ENCODE assay signal across 14 mouse cellular contexts in genomic region chr8:120744448-120744847, GRCm38 (mm10). TPM values are rescaled to one million over a fixed set of nuclear protein-coding genes. Genes with fewer than 3 reads are reported as not detected.
A peak's percentile ranks its signal among the peaks of the same experiment; 100 is the strongest.
DNase-seq lines count a peak whose midpoint lies in the region; ATAC-seq and TF ChIP-seq lines count a peak whose summit lies in the region.
"Had no signal": no experiment of that assay in that cellular context is flagged by ENCODE, and none has a peak within 500 bp of the region (broad histone marks: within the 10 kb centered on the region; RNA-seq: fewer than 3 reads in every experiment).

No protein-coding gene starts in this region.

- H3K9ac ChIP-seq in forebrain, embryonic 15.5 days (replicated peaks), result no peak overlapping the region
- no peak overlapping the region for H3K9ac ChIP-seq in liver, adult 2 months (ENCODE audit: low read depth, low read length)
- no peak overlapping the region for H3K9ac ChIP-seq in liver, postnatal 0 days (replicated peaks)
- H3K9ac ChIP-seq: embryonic facial prominence, embryonic 12.5 days; forebrain, embryonic 12.5 days; limb, embryonic 13.5 days had no signal

- H3K9me3 ChIP-seq in forebrain, embryonic 10.5 days, result no peaks in the 10 kb centered on the region; the same call in 1 of the 2 replicates
- H3K9me3 ChIP-seq in forebrain, embryonic 15.5 days, result no peaks in the 10 kb centered on the region
- no peaks in the 10 kb centered on the region for H3K9me3 ChIP-seq in liver, postnatal 0 days (ENCODE audit: low read length)
- H3K9me3 ChIP-seq: embryonic facial prominence, embryonic 12.5 days; forebrain, embryonic 12.5 days; heart, embryonic 13.5 days; limb, embryonic 13.5 days; midbrain, embryonic 10.5 days had no signal

- no peaks in the 10 kb centered on the region for H3K36me3 ChIP-seq in forebrain, embryonic 10.5 days (replicated peaks)
- H3K36me3 ChIP-seq in forebrain, embryonic 15.5 days, result no peaks in the 10 kb centered on the region
- no peaks in the 10 kb centered on the region for H3K36me3 ChIP-seq in liver, adult 2 months (ENCODE audit: control insufficient read depth, insufficient read depth, low read length)
- peaks cover 13% of the 10 kb centered on the region for H3K36me3 ChIP-seq in liver, postnatal 0 days (replicated peaks; ENCODE audit: insufficient read depth, low read length)
- H3K36me3 ChIP-seq: embryonic facial prominence, embryonic 12.5 days; forebrain, embryonic 12.5 days; heart, embryonic 13.5 days; limb, embryonic 13.5 days had no signal

- 61% methylated on average over 5 of the region's 5 CpGs for WGBS in forebrain, embryonic 10.5 days
- 58% methylated on average over 5 of the region's 5 CpGs for WGBS in forebrain, embryonic 15.5 days
- WGBS in liver, adult 2 months, result 79% methylated on average over 5 of the region's 5 CpGs
- WGBS in bone marrow, adult 2 months, result 69% methylated on average over 5 of the region's 5 CpGs
- 56% methylated on average over 5 of the region's 5 CpGs for WGBS in liver, postnatal 0 days (ENCODE audit: insufficient replicate concordance)

- H3K27ac ChIP-seq in forebrain, embryonic 10.5 days, result peak overlapping the region; percentile 58
- H3K27ac ChIP-seq in forebrain, embryonic 15.5 days (replicated peaks), result no peak overlapping the region
- peak overlapping the region; percentile 66 for H3K27ac ChIP-seq in liver, adult 2 months (replicated peaks; ENCODE audit: insufficient read depth, low read depth, low read length)
- H3K27ac ChIP-seq in bone marrow, adult 2 months (ENCODE audit: control insufficient read depth, insufficient read depth, low read depth, low read length, poor library complexity), result peak overlapping the region; percentile 81
- peak overlapping the region; percentile 80 for H3K27ac ChIP-seq in liver, postnatal 0 days (ENCODE audit: low read depth)
- H3K27ac ChIP-seq: embryonic facial prominence, embryonic 12.5 days; forebrain, embryonic 12.5 days; limb, embryonic 13.5 days had no signal

- DNase-seq in forebrain, embryonic 10.5 days (ENCODE audit: extremely low spot score, low spot score), result no peak
- DNase-seq in liver, adult 2 months (ENCODE audit: extremely low read depth, low read depth, low spot score), result no peak
- DNase-seq in liver, result no peak
- no peak for DNase-seq in liver, postnatal 0 days
- DNase-seq in left cerebral cortex, postnatal 25 days (ENCODE audit: low spot score in 2 of 2), result no peak
- DNase-seq in cerebellum, adult 9-10 months, result no peak
- DNase-seq: cerebellum, postnatal 10 days had no signal

- H3K27me3 ChIP-seq in forebrain, embryonic 10.5 days (ENCODE audit: poor library complexity, severe bottlenecking), result peaks cover 49% of the 10 kb centered on the region
- H3K27me3 ChIP-seq in forebrain, embryonic 15.5 days, result no peaks in the 10 kb centered on the region
- H3K27me3 ChIP-seq in liver, adult 2 months (ENCODE audit: control insufficient read depth, insufficient read depth, low read length), result no peaks in the 10 kb centered on the region
- H3K27me3 ChIP-seq in liver, postnatal 0 days (ENCODE audit: insufficient read depth, low read length), result no peaks in the 10 kb centered on the region
- H3K27me3 ChIP-seq: forebrain, embryonic 12.5 days had no signal

- no peaks in the 10 kb centered on the region for H3K79me2 ChIP-seq in liver, adult 2 months (ENCODE audit: control insufficient read depth, insufficient read depth, low read length)

- intact Hi-C loops in left cerebral cortex, postnatal 25 days (cut with DNase I), result no loop called here

- no peak for ATAC-seq in forebrain, embryonic 15.5 days (replicated peaks)
- ATAC-seq in liver, postnatal 0 days, result no peak

- no peak overlapping the region for H3K4me3 ChIP-seq in forebrain, embryonic 10.5 days
- no peak overlapping the region for H3K4me3 ChIP-seq in forebrain, embryonic 15.5 days
- no peak overlapping the region for H3K4me3 ChIP-seq in liver, adult 2 months (ENCODE audit: insufficient read depth, low read depth, low read length)
- H3K4me3 ChIP-seq in bone marrow, adult 2 months (replicated peaks; ENCODE audit: control insufficient read depth, low read depth, low read length), result no peak overlapping the region
- no peak overlapping the region for H3K4me3 ChIP-seq in liver, postnatal 0 days (ENCODE audit: low read depth, low read length)
- H3K4me3 ChIP-seq: embryonic facial prominence, embryonic 12.5 days; forebrain, embryonic 12.5 days; heart, embryonic 13.5 days; limb, embryonic 13.5 days; midbrain, embryonic 10.5 days had no signal

- no peak for TF ChIP-seq CTCF in liver, adult 2 months (IDR thresholded peaks at IDR 0.05; ENCODE audit: low read depth, low read length)
- TF ChIP-seq CTCF in bone marrow, adult 2 months (IDR thresholded peaks at IDR 0.05; ENCODE audit: control insufficient read depth, insufficient read depth, low read length), result no peak
- no peak for TF ChIP-seq CTCF in liver, postnatal 0 days (IDR thresholded peaks at IDR 0.05; ENCODE audit: low read depth)

- TF ChIP-seq EP300 in liver, postnatal 0 days (IDR thresholded peaks at IDR 0.05; ENCODE audit: low read depth), result no peak

- no peak overlapping the region for H3K4me2 ChIP-seq in forebrain, embryonic 15.5 days (replicated peaks)
- no peak overlapping the region for H3K4me2 ChIP-seq in liver, postnatal 0 days (ENCODE audit: low read depth, low read length)
- H3K4me2 ChIP-seq: embryonic facial prominence, embryonic 12.5 days; forebrain, embryonic 12.5 days; heart, embryonic 13.5 days; limb, embryonic 13.5 days had no signal

- peaks cover 32% of the 10 kb centered on the region for H3K4me1 ChIP-seq in forebrain, embryonic 10.5 days
- no peaks in the 10 kb centered on the region for H3K4me1 ChIP-seq in forebrain, embryonic 15.5 days
- H3K4me1 ChIP-seq in liver, adult 2 months (ENCODE audit: control insufficient read depth, insufficient read depth, low read length), result peaks cover 3% of the 10 kb centered on the region; the same call in 1 of the 2 replicates
- peaks cover 18% of the 10 kb centered on the region; the same call in 1 of the 2 replicates for H3K4me1 ChIP-seq in bone marrow, adult 2 months (ENCODE audit: control insufficient read depth, insufficient read depth, low read length)
- H3K4me1 ChIP-seq in liver, postnatal 0 days (ENCODE audit: insufficient read depth), result peaks cover 15% of the 10 kb centered on the region

- no peak for TF ChIP-seq POLR2A in liver, adult 2 months (IDR thresholded peaks at IDR 0.05; ENCODE audit: extremely low read depth, insufficient read depth, low read length)
- no peak for TF ChIP-seq POLR2A in bone marrow, adult 2 months (IDR thresholded peaks at IDR 0.05; ENCODE audit: borderline replicate concordance, control insufficient read depth, low read depth, low read length)

RNA-seq across cellular contexts. Expression of gene Irf8, which starts 8.3 kb away (rescaled TPM):
- polyA plus RNA-seq in forebrain, embryonic 10.5 days (2016; fragmentation: Nextera tagmentation; extraction: Ambion mirVana), result 4.5 and 5.0 TPM in 2 replicates
- polyA plus RNA-seq in forebrain, embryonic 15.5 days (2015; fragmentation: Nextera tagmentation; extraction: Ambion mirVana), result 4.0 and 4.8 TPM in 2 replicates
- 5.5 and 7.6 TPM in 2 replicates for total RNA-seq in liver, adult 2 months (2014; rRNA removed)
- 3.3 and 7.0 TPM in 2 replicates for polyA plus RNA-seq in liver, adult 2 months (2012; rRNA removed)
- polyA plus RNA-seq in bone marrow, adult 2 months (2011; ENCODE audit: insufficient read depth, insufficient read length, low replicate concordance, missing spikeins), result 32.8 and 80.9 TPM in 2 replicates
- polyA plus RNA-seq in liver, postnatal 0 days (2015; fragmentation: Nextera tagmentation; extraction: Ambion mirVana), result 28.3 and 31.8 TPM in 2 replicates
- total RNA-seq in left cerebral cortex, postnatal 25 days (2021), result 1 to 10 TPM; 4.9 to 5.8 TPM
